Mouse (Mus musculus): Measurements from ENCODE around the gene C1s1.
"Not testable (repeated sequence)": the region's sequence is repeated elsewhere in the genome, so short reads cannot be mapped to it uniquely, and the experiment has no call there.

GRCm38 (mm10) chr6:124517733-124518132 lies 24.4 kb downstream of the C1s1 start:
- not testable (repeated sequence) for TF ChIP-seq CTCF (IDR thresholded peaks at IDR 0.05; ENCODE audit: low read depth, low read length); POLR2A (IDR thresholded peaks at IDR 0.05; ENCODE audit: insufficient read depth, low read length); EP300 (IDR thresholded peaks at IDR 0.05; ENCODE audit: insufficient read depth, low read depth, low read length)
